Mouse (Mus musculus) CD4-positive, CD25-positive, alpha-beta regulatory T cell, adult 4 months (primary cell): Measurements from ENCODE around the gene Timm13. TPM values are rescaled to one million over a fixed set of nuclear protein-coding genes. Genes with fewer than 3 reads are reported as not detected.

ENCODE experiments used
- ATAC-seq: one replicate; pipeline ENCODE4 v1.8.0; 2017
- polyA plus RNA-seq, 2 experiments: library from polyadenylated mRNA; unstranded; fragments of 100-300 nt; shearing (Covaris generic); gene quantifications; one replicate each; pipeline ENCODE4 v1.2.1; 2017

Timm13 gene
- polyA plus RNA-seq, 2 experiments from 2014 or later: 212 to 257 TPM

- no peak for ATAC-seq
These were observed 32.1 kb upstream of the Timm13 start for GRCm38 (mm10) chr10:80932700-80933420.

- no peak for ATAC-seq
These were observed 31.4 kb upstream of the Timm13 start for GRCm38 (mm10) chr10:80932206-80932605.

GRCm38 (mm10) chr10:80931695-80932094 is 30.9 kb upstream of the Timm13 start:
- ATAC-seq: no peak

DNA sequence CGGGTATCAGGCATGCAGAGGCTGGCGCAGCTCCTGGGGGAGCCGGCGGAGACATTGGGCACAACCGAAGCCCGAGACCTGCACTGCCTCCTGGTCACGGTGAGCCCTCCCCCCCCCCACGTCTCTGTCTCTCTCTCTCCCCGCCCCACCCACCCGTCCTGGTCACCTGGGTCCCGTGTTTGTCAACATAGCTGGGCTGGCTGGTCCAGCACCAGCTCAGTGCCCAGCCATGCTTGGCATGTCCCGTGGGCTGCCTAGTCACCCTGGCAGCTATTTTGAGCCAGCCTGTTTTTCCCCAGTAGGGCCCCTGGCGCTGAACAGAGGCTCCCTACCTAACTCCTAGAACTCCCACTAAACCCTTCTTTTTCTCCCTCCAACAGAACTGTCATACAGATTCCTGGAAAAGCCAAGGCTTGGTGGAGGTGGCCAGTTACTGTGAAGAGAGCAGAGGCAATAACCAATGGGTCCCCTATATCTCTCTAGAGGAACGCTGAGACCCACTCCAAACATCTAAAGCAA is 30.4 kb upstream of the Timm13 start:
- no peak for ATAC-seq

GRCm38 (mm10) chr10:80930361-80931152 is 29.8 kb upstream of the Timm13 start:
- peak; percentile 27 for ATAC-seq

DNA sequence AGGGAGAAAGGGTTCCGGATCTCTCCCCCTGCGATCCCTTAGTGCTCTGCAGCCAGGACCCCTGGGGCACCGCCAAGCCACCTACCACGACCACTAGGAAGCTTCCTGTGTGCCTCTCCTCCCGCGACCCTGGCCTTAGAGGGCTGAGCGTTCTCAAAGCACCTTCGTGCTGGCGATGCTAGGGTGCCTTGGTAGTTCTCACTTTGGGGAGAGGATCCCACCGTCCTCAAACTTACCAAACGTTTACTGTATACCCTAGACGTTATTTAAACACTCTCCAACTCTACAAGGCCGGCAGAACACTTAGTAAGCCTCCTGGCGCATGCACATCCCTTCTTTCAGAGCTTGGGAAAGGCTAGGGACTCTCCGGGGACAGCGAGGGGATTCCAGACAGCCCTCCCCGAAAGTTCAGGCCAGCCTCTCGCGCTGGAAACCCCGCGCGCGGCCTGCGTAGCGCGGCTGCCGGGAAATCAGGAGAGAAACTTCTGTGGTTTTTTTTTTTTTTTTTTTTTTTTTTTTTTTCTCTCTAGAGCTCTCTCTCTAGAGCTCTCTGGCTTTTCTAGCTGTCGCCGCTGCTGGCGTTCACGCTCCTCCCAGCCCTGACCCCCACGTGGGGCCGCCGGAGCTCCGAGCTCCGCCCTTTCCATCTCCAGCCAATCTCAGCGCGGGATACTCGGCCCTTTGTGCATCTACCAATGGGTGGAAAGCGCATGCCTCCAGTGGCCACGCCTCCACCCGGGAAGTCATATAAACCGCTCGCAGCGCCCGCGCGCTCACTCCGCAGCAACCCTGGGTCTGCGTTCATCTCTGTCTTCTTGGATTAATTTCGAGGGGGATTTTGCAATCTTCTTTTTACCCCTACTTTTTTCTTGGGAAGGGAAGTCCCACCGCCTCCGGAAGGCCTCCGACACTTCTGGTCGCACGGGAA is 28.8 kb upstream of the Timm13 start, which contains the start of gene Gadd45b:
TSS of gene Gadd45b (plus strand) at position 775 of the 928 bp plus-strand sequence.
- ATAC-seq: peak; percentile 83

- peak; percentile 40 for ATAC-seq
These were observed 28.0 kb upstream of the Timm13 start for GRCm38 (mm10) chr10:80928586-80929298.

- ATAC-seq: no peak
These were observed 24.7 kb upstream of the Timm13 start for GRCm38 (mm10) chr10:80925472-80925871.

DNA sequence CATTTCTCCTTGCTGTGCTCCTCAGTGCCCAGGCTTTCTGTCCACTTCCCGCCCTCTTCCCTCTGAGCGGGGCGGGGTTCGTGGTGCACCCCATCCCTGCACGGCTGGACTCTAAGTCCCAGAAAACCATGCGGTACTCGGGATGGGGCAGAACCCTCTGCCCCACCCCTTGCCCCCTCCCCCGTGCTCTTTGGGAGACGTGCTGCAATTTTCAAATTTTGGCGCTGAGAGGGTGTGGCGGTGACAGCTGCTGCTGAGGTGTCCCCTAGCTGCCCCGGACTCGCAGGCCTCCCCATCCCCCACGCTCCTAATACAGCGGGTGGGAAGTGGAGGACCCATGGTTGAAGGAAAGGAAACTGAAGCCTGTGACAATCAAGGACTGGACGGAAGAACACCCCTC is 21.2 kb upstream of the Timm13 start:
- ATAC-seq: no peak

DNA sequence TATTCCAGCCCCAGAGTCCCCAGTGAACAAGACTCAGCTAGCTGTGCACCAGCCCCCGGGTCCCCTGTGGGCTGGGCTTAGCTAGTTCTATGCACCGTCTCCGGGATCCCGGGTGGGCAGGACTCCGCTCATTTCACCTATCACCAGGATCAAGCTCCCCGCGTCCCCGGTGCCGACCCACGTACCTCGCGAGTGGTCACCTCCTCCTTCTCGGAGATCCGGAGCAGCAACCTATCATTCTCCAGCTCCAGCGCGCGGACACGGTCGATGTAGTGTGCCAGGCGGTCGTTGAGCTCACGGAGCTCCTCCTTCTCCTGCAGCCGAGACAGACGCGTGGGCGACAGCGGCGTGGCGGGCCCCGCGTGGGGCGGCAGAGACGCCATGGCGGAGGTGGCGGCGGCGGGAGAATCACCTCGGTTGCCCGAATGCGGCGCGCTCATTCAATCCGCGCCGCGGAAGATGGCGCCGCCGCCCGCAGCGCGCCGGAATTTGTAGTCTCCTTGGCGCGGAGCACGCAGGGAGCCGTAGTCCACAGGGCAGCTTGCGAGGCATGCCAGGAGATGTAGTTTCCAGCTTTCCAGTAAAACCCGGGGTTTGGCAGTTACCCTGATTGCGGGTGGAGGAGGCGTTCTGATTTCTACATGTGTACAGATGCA is 17.1 kb upstream of the Timm13 start, which contains the start of gene Lmnb2:
TSS of gene Lmnb2 (minus strand) at position 467 of the 656 bp plus-strand sequence.
- ATAC-seq: peak; percentile 76

DNA sequence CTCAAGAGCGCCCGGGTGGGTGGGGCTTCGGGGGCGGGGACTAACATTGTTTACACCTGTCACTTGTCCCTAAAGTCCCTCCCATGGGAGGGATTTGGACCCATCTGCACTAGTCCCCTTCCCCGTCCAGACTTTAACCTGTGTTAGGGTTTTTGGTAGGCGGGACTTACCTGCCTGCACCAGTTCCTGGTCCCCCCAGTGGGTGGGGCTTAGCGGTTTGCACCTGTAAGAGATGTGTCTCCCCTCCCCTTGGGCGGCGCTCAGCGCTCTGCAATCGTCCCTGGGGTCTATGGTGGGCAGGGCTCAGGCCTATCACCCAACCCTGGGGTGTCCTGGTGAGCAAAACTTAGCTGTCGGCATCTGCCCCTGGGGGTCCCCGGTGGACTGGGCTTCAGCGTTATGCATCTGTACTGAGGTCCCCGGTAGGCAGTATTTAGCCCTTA is 16.6 kb upstream of the Timm13 start:
- peak; percentile 37 for ATAC-seq

DNA sequence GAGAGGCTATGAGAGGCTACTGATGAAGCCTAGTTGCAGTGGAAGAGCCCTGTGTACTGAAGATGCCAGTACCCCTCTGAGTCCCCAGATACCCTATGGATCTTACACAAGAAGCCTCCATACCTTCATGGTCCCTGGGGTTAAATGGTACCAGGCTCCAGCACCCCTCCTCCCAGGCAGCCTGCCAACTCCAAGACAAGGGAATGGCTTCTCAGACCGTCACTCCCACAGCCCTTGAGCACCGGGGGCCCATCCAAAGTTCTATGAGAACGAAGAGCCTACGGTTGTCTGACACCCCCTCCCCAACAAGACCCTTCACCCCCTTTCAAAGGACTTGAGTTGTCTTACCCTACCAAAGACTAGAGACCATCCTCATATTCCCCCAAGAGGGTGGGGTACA is 15.0 kb upstream of the Timm13 start:
- no peak for ATAC-seq

DNA sequence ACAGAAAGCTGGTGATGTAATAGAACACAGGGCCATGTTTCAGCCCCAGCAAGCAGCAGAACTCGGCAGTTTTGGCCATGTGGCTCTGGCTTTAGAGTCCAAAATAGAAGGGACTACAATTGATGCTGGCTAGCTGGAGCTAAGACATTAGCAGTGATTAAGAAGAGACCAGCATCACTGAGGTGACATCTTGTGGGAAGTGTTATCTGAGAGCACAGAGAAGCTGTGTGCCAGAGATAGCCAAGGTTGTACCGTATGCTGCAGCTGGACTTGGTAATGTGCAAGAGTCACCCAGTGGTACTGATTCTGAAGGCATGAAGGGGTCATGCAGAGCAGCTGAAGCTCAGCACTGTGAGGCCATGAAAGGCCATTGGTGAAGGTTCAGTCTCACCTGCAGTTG is 14.5 kb upstream of the Timm13 start:
- no peak for ATAC-seq

DNA sequence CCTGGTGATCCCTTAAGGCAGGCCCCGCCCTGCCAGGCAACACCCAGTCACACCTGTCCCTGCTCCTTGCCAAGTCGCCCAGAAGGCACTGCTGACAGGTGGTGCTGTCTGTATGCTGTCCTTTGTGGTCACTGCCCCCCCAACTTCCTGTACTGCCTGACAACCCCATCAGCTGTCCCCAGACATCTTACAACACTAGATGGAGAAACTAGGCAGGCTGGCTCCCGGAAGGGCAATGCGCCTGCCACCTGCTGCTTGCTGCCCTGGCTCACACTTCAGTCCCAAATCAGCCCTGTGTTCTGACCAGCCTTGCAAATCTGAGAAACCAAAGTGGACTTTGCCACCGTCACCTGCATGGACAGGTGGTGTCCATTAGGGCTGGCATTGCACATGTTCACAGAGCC is 13.5 kb upstream of the Timm13 start:
- ATAC-seq: no peak

GRCm38 (mm10) chr10:80913364-80914011 is 12.7 kb upstream of the Timm13 start:
- ATAC-seq: no peak

- no peak for ATAC-seq
These were observed 11.1 kb upstream of the Timm13 start for GRCm38 (mm10) chr10:80911891-80912290.

- ATAC-seq: no peak
These were observed 10.6 kb upstream of the Timm13 start for GRCm38 (mm10) chr10:80911354-80911753.

DNA sequence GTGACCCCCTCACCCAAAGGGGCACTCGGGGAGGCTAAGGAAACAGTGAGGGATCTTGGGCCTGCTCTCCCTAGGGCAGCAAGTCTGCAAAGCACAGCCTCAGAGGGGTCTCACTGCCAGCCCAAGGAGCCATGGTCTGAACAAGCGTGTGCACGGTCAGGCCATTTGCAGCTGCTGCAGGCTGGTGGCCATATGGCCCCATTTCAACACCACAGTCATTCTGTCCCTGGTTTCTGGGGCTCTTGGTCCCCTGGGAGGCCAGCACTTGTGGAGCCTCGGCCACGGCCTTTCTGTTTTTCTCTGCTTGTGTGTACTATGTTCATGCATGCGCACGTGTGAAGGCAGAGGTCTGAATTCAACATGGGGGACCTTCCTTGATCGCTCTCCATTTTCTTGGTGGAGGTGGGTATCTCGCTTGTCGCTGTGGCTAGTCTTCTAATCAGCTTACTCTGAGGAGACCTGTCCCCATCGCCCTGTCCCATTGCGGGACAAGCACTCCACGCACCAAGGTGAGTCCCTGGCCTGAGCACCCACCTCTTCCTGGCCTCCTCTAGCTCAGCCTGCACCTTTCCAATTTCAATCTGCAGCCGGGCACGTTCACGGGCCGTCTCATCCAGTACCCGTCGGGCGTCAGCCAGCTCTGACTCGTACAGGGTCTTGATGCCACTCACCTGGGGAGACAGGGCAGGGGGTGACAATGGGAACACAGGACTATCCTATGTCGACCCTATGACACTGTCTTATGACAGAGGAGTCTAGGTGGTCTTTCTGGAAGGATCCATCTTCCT is 8.8 kb upstream of the Timm13 start:
- ATAC-seq: no peak

- no peak for ATAC-seq
These were observed 3.9 kb upstream of the Timm13 start for GRCm38 (mm10) chr10:80904709-80905108.
